Mouse (Mus musculus): ENCODE data around the gene Phpt1.

DNA sequence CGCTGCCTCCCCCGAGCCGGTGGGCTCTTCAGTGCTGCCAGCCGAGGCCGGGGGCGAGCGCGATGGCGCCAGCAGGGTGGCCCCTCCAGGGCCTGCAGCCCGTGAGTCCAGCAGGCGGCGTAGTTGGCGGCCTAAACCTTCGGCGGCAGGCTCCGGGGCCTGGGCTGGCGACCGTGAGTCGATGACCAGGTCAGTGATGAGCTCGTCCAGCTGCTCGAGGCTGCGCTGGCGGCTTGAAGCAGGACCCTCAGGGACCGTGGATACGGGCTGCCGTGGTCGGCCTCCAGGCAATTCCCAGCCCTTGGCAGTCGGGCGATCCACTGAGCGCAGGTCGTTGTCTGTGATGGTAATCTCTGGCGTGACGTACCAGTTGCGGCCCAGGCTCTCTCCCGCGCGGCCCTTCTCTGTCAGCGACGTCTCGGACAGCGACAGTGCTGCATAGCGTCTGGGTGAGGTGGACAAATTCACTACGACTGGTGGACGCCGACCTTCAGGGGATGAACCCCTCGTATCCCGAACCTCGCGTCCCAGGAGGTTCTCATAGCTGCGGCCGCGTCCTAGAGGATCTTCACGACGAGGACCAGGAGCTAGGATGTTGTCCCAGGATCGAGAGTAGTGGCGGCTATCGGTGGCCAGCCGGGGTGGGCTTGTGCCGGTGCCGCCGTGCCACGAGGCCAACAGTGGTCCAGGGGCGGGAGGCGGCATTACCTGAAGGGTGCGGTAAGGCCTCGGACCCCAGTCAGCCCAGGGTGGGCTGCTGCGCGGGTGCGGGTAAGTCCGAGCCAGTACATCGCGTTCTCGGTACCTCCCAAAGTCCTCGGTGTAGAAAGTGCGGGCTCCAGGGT is 3.1 kb upstream of the Phpt1 start:
- TF ChIP-seq CTCF (conservative IDR thresholded peaks at IDR 0.05; ENCODE audit: low read length): no peak
- no peak for TF ChIP-seq POU5F1 (IDR thresholded peaks at IDR 0.05; ENCODE audit: borderline replicate concordance, low read length)
- no peak for TF ChIP-seq NANOG (IDR thresholded peaks at IDR 0.05; ENCODE audit: borderline replicate concordance, low read length)
